Mouse (Mus musculus): Measurements from ENCODE around the gene 2310061N02Rik. TPM values are rescaled to one million over a fixed set of nuclear protein-coding genes. Genes with fewer than 3 reads are reported as not detected.

2310061N02Rik gene
- polyA plus RNA-seq, 1 experiment from 2014 or later = not detected

Other genes with a start within 250 kb of the 2310061N02Rik start
- gene Cldn17, start 201.0 kb downstream of the 2310061N02Rik start, polyA plus RNA-seq (2014; fragmentation: Nextera tagmentation; extraction: Ambion mirVana) = not detected in 2 replicates
- gene Cldn8, start 144.8 kb downstream of the 2310061N02Rik start, polyA plus RNA-seq (2014; fragmentation: Nextera tagmentation; extraction: Ambion mirVana) = 9.5 and 9.6 TPM in 2 replicates
- gene Krtap24-1, start 95.7 kb downstream of the 2310061N02Rik start, polyA plus RNA-seq (2014; fragmentation: Nextera tagmentation; extraction: Ambion mirVana) = not detected in 2 replicates
- gene 2310079G19Rik, start 80.3 kb downstream of the 2310061N02Rik start, polyA plus RNA-seq (2014; fragmentation: Nextera tagmentation; extraction: Ambion mirVana) = not detected in 2 replicates
- gene Krtap26-1, start 60.2 kb downstream of the 2310061N02Rik start, polyA plus RNA-seq (2014; fragmentation: Nextera tagmentation; extraction: Ambion mirVana) = not detected in 2 replicates
- gene Krtap27-1, start 36.3 kb downstream of the 2310061N02Rik start, polyA plus RNA-seq (2014; fragmentation: Nextera tagmentation; extraction: Ambion mirVana) = not detected in 2 replicates
- gene Krtap13-1, start 20.9 kb upstream of the 2310061N02Rik start, polyA plus RNA-seq (2014; fragmentation: Nextera tagmentation; extraction: Ambion mirVana) = not detected in 2 replicates
- gene Krtap13, start 43.7 kb upstream of the 2310061N02Rik start, polyA plus RNA-seq (2014; fragmentation: Nextera tagmentation; extraction: Ambion mirVana) = not detected in 2 replicates
- not detected in 2 replicates for gene 2310034C09Rik, start 50.9 kb upstream of the 2310061N02Rik start, polyA plus RNA-seq (2014; fragmentation: Nextera tagmentation; extraction: Ambion mirVana)
- not detected in 2 replicates for gene 2310057N15Rik, start 66.2 kb upstream of the 2310061N02Rik start, polyA plus RNA-seq (2014; fragmentation: Nextera tagmentation; extraction: Ambion mirVana)
- not detected in 2 replicates for gene Gm5965, start 69.9 kb upstream of the 2310061N02Rik start, polyA plus RNA-seq (2014; fragmentation: Nextera tagmentation; extraction: Ambion mirVana)
- gene Gm20741, start 104.3 kb upstream of the 2310061N02Rik start, polyA plus RNA-seq (2014; fragmentation: Nextera tagmentation; extraction: Ambion mirVana) = not detected in 2 replicates
- gene Krtap15, start 112.3 kb upstream of the 2310061N02Rik start, polyA plus RNA-seq (2014; fragmentation: Nextera tagmentation; extraction: Ambion mirVana) = not detected in 2 replicates
- not detected in 2 replicates for gene Krtap14, start 118.2 kb upstream of the 2310061N02Rik start, polyA plus RNA-seq (2014; fragmentation: Nextera tagmentation; extraction: Ambion mirVana)
- not detected in 2 replicates for gene Krtap19-1, start 161.4 kb upstream of the 2310061N02Rik start, polyA plus RNA-seq (2014; fragmentation: Nextera tagmentation; extraction: Ambion mirVana)
- gene Krtap19-2, start 166.3 kb upstream of the 2310061N02Rik start, polyA plus RNA-seq (2014; fragmentation: Nextera tagmentation; extraction: Ambion mirVana) = not detected in 2 replicates
- not detected in 2 replicates for gene Krtap19-3, start 170.1 kb upstream of the 2310061N02Rik start, polyA plus RNA-seq (2014; fragmentation: Nextera tagmentation; extraction: Ambion mirVana)
- gene Krtap19-4, start 177.1 kb upstream of the 2310061N02Rik start, polyA plus RNA-seq (2014; fragmentation: Nextera tagmentation; extraction: Ambion mirVana) = not detected in 2 replicates
- not detected in 2 replicates for gene Krtap19-5, start 188.5 kb upstream of the 2310061N02Rik start, polyA plus RNA-seq (2014; fragmentation: Nextera tagmentation; extraction: Ambion mirVana)
- not detected in 2 replicates for gene Krtap19-9b, start 224.3 kb upstream of the 2310061N02Rik start, polyA plus RNA-seq (2014; fragmentation: Nextera tagmentation; extraction: Ambion mirVana)

All from stomach, embryonic 14.5 days (tissue).